Mouse (Mus musculus): ENCODE measurements around the gene Mfsd2b. TPM values are rescaled to one million over a fixed set of nuclear protein-coding genes. Genes with fewer than 3 reads are reported as not detected.
"Not testable (repeated sequence)": the region's sequence is repeated elsewhere in the genome, so short reads cannot be mapped to it uniquely, and the experiment has no call there.

The Mfsd2b gene
- total RNA-seq (2021): under 1 TPM; 0.89 to 0.99 TPM
- long read RNA-seq, experiment 1: 0 reads
- long read RNA-seq, experiment 2: 0 reads

DNA sequence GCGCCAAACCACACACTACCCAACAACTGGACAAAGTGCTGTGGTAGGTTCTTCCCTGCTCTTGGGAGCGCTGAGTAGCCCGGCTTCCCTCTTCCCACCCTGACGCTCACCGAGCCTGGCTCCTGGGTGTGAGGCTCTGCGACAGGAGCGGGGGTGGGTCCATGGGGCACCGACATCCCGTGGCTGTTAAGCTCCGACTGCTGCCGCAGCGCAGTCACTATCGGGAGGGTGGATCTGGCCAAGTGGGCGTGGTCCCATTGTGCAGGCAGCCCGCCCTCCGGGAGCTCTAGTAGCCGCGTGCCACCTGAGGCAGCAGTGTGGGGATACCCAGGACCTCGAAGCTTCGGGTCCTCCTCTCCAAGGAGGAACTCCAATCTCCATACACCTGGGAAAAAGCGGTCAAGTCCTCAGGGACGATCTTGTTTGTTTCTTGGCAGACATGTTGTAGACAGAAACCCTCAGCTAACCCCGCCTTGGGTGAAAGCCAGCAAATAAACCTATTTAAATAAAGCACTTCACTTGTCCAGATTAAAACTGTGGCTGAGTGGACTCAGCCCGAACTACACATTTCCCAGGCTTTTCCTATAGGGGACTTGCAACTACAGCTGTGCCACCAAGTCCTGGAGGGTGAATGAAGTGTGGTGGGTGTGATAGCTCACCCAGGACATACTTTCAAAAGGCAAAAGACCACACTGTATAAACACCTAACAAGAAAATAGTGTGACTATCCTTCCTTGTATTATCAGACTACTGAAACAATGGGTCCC is at the start of gene Mfsd2b:
Mfsd2b (minus strand) TSS at position 199 of the 767 bp plus-strand sequence.
- peak; percentile 60 to 68 for DNase-seq (ENCODE audit: low spot score in 2 of 2)

DNA sequence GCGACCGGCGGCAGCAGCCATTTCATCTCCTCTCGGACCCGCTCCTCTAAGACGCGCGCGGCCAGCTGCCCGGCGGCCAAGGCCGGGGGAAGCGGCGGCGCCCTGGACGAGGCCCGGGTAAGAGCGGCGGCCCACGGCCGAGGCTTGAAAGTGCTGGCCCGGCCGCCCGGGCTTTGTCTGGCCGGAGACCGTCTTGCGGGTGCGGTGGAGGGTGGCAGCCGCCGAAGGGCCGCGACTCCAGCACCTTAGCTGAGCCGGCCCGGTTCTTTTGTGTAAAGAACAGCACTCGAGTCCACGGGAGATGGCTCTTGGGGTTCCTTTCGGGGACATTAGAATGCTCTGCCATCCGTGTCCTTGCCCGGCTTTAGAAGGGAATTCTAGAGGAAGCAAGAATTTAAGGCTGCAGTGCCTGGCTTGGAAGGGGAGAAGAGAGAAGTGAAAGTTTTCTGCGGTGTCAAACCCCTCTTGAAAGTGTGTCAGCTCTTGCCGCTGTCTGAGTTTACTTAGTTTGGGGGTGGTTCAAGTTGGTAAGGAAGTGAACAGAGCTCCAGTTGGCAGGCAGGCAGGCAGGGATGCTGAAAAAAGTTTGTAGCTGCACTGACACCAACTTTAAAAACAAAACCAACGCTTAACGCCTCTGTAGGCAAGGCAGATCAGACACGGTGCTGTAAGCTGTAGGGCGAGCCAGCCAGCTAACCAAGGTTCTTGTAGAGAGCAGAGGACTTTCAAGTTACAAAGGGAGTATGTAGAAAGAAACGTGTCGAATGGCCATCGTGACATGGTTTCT is 43.8 kb upstream of the Mfsd2b start:
- DNase-seq (ENCODE audit: low spot score in 2 of 2): peak; percentile 67 to 74

DNA sequence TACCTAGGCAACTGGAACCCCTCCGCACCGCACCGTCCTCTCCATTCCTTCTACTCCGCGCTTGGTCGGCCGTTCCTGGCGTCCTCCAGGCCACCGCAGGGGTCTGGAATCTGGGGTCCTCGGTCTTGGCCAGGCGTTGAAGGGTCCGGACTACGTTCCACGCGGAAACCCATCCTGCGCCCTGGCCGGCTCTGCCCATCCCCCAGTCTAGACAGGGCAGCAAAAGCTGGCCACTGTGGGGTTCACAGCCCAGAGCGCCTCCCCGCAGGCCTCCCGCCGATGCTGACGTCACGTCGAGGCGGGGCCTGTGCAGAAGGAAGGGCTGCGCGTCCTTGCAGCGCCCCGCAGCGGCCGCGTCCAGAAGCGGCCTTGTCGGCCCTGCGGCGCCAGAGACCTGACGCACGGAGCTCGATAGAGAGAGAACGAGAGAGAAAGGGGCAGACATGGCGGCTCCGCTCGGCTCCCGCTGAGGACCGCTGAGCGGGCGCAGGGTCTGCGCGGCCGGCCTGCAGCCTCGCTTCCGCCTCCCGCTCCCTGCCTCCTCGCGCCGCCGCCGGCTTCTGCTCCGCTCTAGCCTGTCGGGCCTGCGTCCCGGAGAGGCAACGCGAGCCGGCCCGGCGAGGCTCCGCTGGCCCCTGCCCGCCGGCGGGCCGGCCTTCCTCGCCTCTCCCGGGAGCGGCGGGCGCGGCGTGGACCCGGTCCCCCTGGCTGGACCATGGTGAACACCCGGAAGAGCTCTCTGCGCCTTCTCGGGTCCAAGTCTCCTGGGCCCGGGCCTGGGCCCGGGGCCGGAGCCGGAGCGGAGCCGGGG is 43.0 kb upstream of the Mfsd2b start, which contains the start of gene Atad2b:
Atad2b (plus strand) TSS at position 360 of the 811 bp plus-strand sequence.
- DNase-seq (ENCODE audit: low spot score in 2 of 2): peak; percentile 98 to 99

DNA sequence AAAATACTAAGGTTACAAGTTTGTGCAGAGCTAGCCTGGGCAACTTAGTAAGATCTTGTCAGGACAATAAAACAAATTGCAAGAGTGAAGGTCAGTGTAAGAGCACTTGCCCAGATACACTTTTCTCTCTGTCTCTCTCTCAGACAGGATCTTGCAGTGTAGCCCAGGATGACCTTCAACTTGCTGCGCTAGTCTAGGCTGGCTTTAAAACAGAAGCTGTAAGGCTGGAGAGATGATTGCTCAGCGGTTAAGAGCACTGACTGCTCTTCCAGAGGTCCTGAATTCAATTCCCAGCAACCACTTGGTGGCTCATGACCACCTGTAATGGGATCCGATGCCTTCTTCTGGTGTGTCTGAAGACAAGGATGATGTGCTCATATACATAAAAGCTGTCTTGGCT is 40.8 kb upstream of the Mfsd2b start:
- no peak for DNase-seq (ENCODE audit: low spot score in 2 of 2)

DNA sequence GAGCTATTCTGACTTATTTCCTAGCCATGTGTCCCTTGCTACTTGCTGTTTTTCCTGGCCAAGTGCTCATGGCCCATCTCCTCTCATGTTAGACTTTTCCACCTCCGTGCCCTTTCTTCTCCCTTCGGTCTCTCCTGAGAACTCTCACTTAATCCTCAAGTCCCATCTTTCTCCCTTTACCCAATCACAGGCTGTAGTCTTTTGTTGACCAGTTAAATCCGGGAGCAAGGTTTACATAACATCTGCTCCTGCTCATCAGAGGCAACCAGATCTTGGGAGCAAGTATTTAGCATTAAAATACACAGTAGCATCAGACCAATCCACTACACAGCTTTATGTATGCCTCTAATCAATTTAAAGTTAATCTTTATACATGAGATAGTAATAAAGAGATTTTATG is 40.3 kb upstream of the Mfsd2b start:
- no peak for DNase-seq (ENCODE audit: low spot score in 2 of 2)

DNA sequence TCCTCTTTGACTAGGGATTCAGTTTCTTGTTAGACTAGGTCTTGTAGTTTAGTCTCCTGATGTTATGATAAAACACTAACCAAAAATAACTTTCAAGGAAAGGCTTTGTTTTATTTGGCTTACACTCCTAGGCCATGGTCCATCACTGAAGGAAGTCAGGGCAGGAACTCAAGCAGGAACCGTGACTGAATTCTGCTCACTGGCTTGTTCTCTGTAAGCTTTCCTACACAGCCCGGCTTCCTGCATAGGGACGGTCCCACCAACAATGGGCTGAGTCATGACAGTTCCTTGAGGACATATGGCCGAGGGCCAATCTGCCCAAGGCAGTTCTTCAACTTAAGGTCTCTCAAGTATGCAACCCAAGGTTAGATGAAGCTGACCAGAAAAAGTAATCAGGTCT is 37.6 kb upstream of the Mfsd2b start:
- peak in 1 of 2 experiments; percentile 27 for DNase-seq (ENCODE audit: low spot score in 2 of 2)

DNA sequence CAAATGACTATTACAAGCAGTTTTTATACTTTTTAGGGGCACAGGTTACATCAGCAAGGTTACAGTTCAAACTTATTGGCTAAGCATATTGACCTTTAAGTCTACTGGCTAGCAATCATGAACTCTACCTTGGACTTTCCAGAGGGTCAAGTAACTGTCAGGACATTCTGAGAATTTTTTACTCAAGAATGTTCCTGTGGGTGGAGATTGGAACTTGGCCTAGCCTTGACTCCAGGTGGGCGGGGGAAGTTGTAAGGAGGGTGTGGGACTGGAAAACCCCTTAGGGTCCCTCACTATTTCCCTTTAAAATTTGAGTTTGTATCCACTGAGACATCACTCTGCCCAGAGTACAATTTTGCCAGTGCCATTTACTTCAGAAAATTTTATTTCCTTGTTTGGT is 36.3 kb upstream of the Mfsd2b start:
- not testable (repeated sequence) for DNase-seq (ENCODE audit: low spot score in 2 of 2)

DNA sequence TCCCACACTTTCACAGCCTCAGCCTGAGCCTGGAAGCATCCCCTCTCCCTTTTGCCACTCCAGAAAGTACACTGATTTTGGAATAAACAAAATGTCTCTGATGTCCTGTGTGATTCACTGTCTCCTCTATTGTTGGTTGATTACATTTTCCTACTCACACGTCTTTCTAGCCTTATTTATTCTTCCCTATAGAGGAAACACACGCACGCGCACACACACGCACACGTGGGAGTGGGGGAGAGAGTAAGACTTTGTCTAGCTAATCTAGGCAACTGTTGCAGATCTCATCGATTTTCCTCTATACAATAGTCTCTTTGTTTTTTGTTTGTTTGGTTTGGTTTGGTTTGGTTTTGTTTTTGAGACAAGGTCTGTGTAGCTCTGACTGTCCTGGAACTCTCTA is 34.2 kb upstream of the Mfsd2b start:
- no peak for DNase-seq (ENCODE audit: low spot score in 2 of 2)

DNA sequence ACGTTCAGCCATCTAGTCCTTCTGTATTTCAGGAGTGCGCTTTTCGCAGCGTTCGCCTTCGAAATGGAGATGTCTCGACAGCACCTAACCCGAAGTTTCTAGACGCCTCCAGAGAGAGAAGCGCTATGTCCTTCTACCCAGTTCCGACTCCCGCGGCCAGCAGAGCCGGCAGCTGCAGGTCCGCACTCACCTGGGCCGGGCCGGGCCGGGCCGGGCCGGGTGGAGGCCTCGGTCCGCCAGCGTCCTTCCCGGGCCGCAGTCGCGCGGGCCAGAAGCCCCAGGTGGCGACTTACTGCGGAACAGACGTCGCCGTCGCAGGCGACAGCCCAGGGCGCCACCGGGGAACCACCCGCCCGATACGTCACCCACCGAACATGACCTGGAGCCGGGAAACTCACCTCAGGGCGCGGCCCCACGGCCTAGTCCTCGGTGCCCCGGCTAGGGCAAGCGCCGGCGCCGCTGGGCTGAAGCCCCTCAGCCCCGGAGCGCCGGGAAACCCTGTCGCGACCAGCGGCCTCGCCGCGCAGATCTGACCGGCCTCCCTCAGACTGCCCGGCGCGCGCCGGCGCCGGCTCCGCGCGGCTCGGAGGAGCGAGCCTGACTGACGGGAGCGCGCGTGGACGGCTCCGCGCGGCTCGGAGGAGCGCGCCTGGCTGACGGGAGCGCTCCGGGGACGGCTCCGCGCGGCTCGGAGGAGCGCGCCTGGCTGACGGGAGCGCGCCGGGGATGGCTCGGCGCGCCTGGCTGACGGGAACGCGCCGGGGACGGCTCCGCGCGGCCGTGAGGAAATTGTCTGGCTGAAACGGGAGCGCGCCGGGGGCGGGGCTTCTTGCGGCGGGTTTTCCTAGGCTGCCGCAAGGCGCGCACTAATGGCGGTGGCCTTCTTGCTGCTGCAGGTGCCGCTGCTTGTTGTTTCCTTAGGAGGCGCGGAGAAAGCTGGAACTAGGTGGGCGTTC is 33.1 kb upstream of the Mfsd2b start, which contains the start of gene Ubxn2a:
Ubxn2a (minus strand) TSS at position 755 of the 956 bp plus-strand sequence.
- peak; percentile 94 to 96 for DNase-seq (ENCODE audit: low spot score in 2 of 2)

DNA sequence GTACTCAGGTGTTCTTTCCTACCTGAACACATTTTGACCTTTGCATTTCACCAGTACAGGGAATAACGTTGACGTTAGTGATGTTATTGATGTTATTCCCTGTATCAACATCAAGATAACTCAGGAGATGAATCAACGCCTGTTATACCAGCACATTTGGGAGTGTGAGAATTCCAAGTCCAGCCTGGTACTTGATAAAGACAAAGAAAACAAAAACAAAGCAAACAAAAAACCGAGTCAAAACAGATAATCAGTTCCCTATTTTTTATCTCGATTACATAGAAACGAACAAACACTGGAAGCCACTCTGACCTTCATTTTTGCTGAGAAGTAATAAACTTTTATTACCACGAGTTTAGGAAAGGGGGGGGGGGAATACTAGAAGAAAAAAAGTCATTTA is 32.3 kb upstream of the Mfsd2b start:
- DNase-seq (ENCODE audit: low spot score in 2 of 2): no peak

DNA sequence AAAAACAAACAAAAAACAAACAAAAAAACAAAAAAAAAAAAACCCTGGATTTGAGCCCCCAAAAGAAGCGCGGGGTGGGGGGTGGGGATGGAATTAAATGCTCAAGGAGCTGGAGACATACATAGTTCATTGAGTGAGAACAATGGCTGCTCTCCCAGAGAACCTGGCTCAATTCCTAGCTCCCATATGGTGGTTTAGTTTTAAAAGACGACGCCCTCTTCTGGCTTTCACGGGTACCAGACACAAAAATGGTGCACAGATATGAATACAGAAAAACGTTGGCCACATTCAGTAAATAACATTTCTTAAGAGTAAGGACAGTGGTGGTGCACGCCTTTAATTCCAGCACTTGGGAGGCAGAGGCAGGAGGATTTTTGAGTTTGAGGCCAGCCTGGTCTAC is 31.8 kb upstream of the Mfsd2b start:
- no peak for DNase-seq (ENCODE audit: low spot score in 2 of 2)

DNA sequence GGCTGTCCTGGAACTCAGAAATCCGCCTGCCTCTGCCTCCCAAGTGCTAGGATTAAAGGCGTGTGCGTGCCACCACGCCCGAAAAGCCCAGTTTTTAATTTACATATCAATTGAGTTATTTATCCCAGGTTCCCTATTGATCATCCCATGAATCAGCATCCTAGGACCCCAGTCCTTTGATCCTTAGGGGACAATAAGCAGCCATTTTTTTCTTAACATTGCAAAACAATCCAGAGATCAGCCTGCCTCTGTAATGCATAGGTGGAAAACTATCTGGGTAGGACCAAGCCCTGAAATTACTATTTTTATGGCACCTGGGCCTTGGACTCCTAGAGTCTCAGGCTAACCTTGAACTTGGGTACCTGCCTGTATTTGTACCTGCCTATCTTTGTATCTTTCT is 23.9 kb upstream of the Mfsd2b start:
- DNase-seq (ENCODE audit: low spot score in 2 of 2): no peak

DNA sequence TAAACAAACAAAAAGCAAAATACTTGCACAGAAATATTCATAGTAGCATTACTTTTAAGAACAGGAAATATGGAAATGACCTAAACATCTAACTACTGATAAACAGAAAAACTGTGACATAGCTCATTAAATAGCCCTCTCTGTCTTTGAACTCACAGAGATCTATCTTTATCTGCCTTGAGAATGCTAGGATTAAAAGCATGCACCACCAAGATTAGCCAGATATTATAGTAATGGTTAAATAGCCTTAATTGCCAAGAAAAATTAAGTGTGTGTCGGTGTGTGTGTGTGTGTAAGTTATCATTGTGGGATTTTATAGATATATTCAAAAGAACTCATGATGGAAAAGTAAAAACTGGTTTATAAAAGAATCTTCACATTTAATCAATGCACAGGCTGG is 15.7 kb upstream of the Mfsd2b start:
- DNase-seq (ENCODE audit: low spot score in 2 of 2): no peak

DNA sequence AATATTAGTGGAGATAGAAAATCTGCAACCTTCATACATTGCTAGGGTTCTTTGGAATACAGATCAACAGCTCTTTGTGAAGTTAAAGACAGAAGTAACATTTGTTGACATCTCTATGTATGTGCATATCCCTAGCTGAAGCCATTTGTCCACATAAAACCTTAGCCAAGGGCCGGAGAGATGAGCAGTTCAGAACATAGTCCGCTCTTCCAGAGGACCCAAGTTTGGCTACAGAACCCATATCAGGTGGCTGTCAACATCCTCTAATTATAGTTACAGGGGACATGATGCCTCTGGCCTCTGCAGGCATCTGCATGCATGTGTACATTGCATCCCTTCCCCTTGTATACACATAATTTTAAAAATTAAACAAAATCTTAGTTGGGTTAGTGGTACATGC is 15.1 kb upstream of the Mfsd2b start:
- no peak for DNase-seq (ENCODE audit: low spot score in 2 of 2)

DNA sequence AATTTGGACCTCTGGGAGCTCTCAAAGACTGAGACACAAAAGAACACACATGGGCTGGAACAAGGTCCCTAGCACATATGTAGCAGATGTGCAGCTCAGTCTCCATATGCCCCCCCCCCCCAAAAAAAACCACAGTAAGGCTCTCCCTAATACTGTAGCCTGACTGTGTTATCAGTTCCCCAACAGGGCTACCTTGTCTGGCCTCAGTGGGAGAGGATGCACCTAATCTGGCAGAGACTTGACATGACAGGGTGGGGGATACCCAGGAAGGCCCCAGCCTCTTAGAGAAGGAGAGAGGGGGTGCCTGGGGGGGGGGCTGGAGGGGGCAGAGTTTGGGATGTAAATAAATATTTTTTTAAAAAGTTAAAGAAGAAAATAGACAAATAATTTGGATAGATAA is 14.6 kb upstream of the Mfsd2b start:
- no peak for DNase-seq (ENCODE audit: low spot score in 2 of 2)

DNA sequence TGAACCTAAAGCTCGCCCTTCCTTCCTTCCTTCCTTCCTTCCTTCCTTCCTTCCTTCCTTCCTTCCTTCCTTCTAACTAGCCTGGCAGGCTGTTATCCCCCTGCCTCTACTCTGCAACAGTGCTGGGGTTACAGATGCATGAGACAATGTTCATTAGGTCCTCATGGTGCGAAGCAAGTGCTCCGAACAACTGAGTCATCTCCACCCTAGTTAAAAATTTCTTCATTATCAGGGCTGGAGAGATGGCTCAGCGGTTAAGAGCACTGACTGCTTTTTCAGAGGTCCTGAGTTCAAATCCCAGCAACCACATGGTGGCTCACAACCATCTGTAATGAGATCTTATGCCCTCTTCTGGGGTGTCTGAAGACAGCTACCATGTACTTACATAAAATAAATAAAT is 12.4 kb upstream of the Mfsd2b start:
- DNase-seq (ENCODE audit: low spot score in 2 of 2): not testable (repeated sequence)

DNA sequence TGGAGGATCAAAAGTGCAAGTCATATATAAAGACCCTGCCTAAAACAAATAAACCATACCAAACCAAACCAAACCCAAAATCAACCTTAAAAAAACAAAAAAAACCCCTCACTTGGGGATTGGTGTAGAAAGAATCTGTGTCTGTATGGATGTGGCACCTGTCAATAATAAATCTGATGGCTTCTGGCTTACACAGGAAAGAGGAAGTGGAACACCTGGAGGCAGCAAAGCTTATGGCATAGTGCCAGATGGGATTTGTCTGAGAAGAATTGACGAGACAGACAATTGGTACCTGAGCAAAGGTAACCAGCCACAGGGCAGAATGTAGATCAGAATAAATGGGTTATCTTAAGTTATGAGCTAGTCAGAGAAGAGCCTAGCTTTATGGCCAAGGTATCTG is 10.9 kb upstream of the Mfsd2b start:
- DNase-seq (ENCODE audit: low spot score in 2 of 2): no peak

DNA sequence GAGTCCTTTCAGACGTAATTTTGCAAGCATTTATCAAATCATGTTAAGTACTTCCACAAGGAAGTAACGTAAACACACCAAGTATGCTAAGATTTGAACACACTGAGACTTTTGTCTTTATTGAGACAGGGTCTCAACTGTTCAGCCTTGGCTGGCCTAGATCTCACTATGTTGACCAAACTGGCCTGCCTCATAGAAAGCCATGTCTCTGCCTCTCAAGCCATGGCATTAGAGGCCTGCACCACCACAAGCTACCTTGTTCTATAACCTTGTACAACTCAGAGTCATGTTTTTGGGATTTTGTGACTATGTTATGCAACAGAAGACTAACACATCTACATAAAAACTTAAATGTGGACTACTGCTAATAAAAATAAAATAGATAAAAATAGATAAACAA is 7.9 kb upstream of the Mfsd2b start:
- no peak for DNase-seq (ENCODE audit: low spot score in 2 of 2)

DNA sequence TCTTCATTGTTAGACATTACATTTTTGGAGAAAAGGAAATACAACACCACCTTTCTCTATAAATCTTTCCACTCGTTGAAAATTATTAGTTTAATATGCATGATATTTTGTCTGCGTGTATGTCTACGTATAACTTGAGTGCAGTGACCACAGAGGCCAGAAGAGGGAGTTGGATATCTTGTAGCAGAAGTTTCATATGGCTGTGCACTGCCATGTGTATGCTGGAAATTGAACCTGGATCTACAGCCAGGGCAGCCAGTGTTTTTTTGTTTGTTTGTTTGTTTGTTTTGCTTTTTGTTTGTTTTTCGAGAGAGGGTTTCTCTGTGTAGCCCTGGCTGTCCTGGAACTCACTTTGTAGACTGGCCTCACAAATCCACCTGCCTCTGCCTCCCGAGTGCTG is 4.9 kb upstream of the Mfsd2b start:
- no peak for DNase-seq (ENCODE audit: low spot score in 2 of 2)

DNA sequence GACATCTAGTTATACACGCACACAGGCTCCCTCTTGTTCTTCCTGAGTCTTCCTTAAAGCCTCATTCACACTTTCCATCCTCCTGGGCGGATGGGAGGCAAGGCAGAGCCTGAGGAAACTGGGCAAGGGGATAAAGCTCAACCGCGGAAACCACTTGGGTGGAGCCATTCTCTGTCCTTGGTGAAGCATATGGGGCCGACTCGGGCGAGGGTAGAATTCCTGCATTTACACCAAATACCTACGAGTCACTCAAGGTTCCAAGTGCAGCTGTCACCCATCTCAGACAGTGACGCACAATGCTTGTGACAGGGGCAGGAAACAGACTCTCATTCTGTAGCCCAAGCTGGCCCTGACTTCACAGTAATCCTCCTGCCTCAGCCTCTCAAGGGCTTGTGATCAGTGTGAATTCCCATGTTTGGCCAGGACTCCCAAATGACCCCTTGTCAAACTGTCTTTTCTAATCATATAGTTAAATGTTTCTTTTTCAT is 4.2 kb upstream of the Mfsd2b start:
- no peak for DNase-seq (ENCODE audit: low spot score in 2 of 2)
